Mouse (Mus musculus) MEL (cell line): ENCODE measurements around the gene Paics.

Experiments
- BHLHE40 ChIP-seq: IDR thresholded peaks from 2 replicates; pipeline ENCODE4 v1.6.1; 2012; ENCODE audit warnings: low read depth, mild to moderate bottlenecking, inconsistent platforms, low read length, improper control_type of control experiment, borderline replicate concordance
- CHD1 ChIP-seq: IDR thresholded peaks from 2 replicates; pipeline ENCODE4 v1.6.1; 2012; ENCODE audit warnings: low read depth, mild to moderate bottlenecking, inconsistent platforms, low read length, improper control_type of control experiment
- CTCF ChIP-seq, 3 experiments: IDR thresholded peaks in 2 of 3; conservative IDR thresholded peaks in 1 of 3; 2 replicates each; pipeline ENCODE4 v1.5.1; 2011 to 2012; ENCODE audit warnings: low read length in 3 of 3, low read depth in 2 of 3, mild to moderate bottlenecking in 2 of 3, improper control_type of control experiment in 1 of 3, inconsistent platforms in 1 of 3, mixed read lengths in 1 of 3, moderate library complexity in 1 of 3; ENCODE audit not compliant: control insufficient read depth in 1 of 3, insufficient read depth in 1 of 3, poor library complexity in 1 of 3, severe bottlenecking in 1 of 3
- EP300 ChIP-seq, 2 experiments: IDR thresholded peaks; 2 replicates each; pipeline ENCODE4 v1.6.1; 2011; ENCODE audit warnings: improper control_type of control experiment in 2 of 2, low read length in 2 of 2, low read depth in 1 of 2, mild to moderate bottlenecking in 1 of 2
- GATA1 ChIP-seq: IDR thresholded peaks from 2 replicates; pipeline ENCODE4 v1.6.1; 2011; ENCODE audit warnings: low read depth, low read length, improper control_type of control experiment
- JUND ChIP-seq: IDR thresholded peaks from 2 replicates; pipeline ENCODE4 v1.6.1; 2011; ENCODE audit warnings: low read depth, mild to moderate bottlenecking, improper control_type of control experiment, low read length
- KAT2A ChIP-seq: conservative IDR thresholded peaks from 2 replicates; pipeline ENCODE4 v1.6.1; 2012; ENCODE audit warnings: low read depth, low read length, improper control_type of control experiment, inconsistent platforms
- MAZ ChIP-seq: IDR thresholded peaks from 2 replicates; pipeline ENCODE4 v1.6.1; 2012; ENCODE audit warnings: low read depth, mild to moderate bottlenecking, inconsistent platforms, low read length, improper control_type of control experiment
- MXI1 ChIP-seq: IDR thresholded peaks from 2 replicates; pipeline ENCODE4 v1.6.1; 2011; ENCODE audit warnings: mild to moderate bottlenecking, low read depth, low read length, improper control_type of control experiment
- POLR2A ChIP-seq, 2 experiments: IDR thresholded peaks; 2 replicates each; pipeline ENCODE4 v1.6.1; 2011 to 2012; ENCODE audit warnings: low read length in 2 of 2, mild to moderate bottlenecking in 2 of 2, control low read depth in 1 of 2, improper control_type of control experiment in 1 of 2, low read depth in 1 of 2, moderate library complexity in 1 of 2; ENCODE audit not compliant: control insufficient read depth in 1 of 2, insufficient read depth in 1 of 2, poor library complexity in 1 of 2
- SMC3 ChIP-seq: IDR thresholded peaks from 2 replicates; pipeline ENCODE4 v1.6.1; 2011; ENCODE audit warnings: low read depth, low read length, improper control_type of control experiment
- TAL1 ChIP-seq: IDR thresholded peaks from 2 replicates; pipeline ENCODE4 v1.6.1; 2012; ENCODE audit warnings: mild to moderate bottlenecking, inconsistent platforms, low read length, moderate library complexity, mixed read lengths
- USF2 ChIP-seq, 2 experiments: IDR thresholded peaks; 2 replicates each; pipeline ENCODE4 v1.6.1; 2011 to 2012; ENCODE audit warnings: improper control_type of control experiment in 2 of 2, low read length in 2 of 2, borderline replicate concordance in 1 of 2, inconsistent platforms in 1 of 2, low read depth in 1 of 2, mild to moderate bottlenecking in 1 of 2; ENCODE audit not compliant: insufficient read depth in 1 of 2
- ZNF384 ChIP-seq: IDR thresholded peaks from 2 replicates; pipeline ENCODE4 v1.6.1; 2012; ENCODE audit warnings: low read depth, mild to moderate bottlenecking, inconsistent platforms, low read length, improper control_type of control experiment

DNA sequence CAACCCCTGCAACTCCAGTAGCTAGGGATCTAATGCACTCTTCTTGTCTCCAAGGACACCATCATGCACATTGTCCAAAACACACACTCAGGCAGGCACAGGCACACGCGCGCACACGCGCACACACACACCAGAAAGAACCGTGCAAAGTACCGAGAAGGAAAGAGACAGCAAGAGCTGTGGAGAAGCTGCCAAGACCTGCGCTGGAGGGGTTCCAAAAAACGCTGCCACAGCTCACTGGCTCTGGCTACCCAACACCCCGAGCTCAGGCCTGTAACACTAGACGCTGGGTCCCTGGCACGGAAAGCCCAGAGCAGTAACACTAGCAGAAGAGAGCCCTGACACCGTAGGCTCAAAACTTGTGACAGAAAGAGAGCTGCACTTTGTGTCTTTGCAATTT, 27.7 kb upstream of the Paics start:
- no peak for TF ChIP-seq CTCF (IDR thresholded peaks at IDR 0.05 in 2 of 3, conservative IDR thresholded peaks at IDR 0.05 in 1 of 3; ENCODE audit: control insufficient read depth in 1 of 3, insufficient read depth in 1 of 3, low read depth in 2 of 3, low read length in 3 of 3, poor library complexity in 1 of 3, severe bottlenecking in 1 of 3)
- no peak for TF ChIP-seq ZNF384
- TF ChIP-seq JUND = no peak
- TF ChIP-seq EP300 (IDR thresholded peaks at IDR 0.05; ENCODE audit: low read depth in 1 of 2, low read length in 2 of 2) = no peak
- TF ChIP-seq POLR2A (IDR thresholded peaks at IDR 0.05; ENCODE audit: control insufficient read depth in 1 of 2, insufficient read depth in 1 of 2, low read depth in 1 of 2, low read length in 2 of 2, poor library complexity in 1 of 2) = no peak
- TF ChIP-seq USF2 (IDR thresholded peaks at IDR 0.05; ENCODE audit: borderline replicate concordance in 1 of 2, insufficient read depth in 1 of 2, low read depth in 1 of 2, low read length in 2 of 2) = no peak
- no peak for TF ChIP-seq KAT2A
- TF ChIP-seq MAZ = no peak
- TF ChIP-seq MXI1 = no peak
- no peak for TF ChIP-seq CHD1
- TF ChIP-seq SMC3 = no peak
- TF ChIP-seq TAL1 = no peak
- no peak for TF ChIP-seq BHLHE40
- TF ChIP-seq GATA1 = no peak
